Comparison of ENCODE assay signal across 28 mouse cellular contexts in genomic region chr2:127300701-127301100, GRCm38 (mm10). TPM values are rescaled to one million over a fixed set of nuclear protein-coding genes. Genes with fewer than 3 reads are reported as not detected.
DNase-seq lines count a peak whose midpoint lies in the region; ATAC-seq lines count a peak whose summit lies in the region.
"Had no signal": no experiment of that assay in that cellular context is flagged by ENCODE, and none has a peak within 500 bp of the region (broad histone marks: within the 10 kb centered on the region; RNA-seq: fewer than 3 reads in every experiment).

No protein-coding gene starts in this region.

- peak; percentile 35 for ATAC-seq in inflammation-experienced regulatory T-cells, adult 6 months
- no peak for ATAC-seq in forebrain, embryonic 13.5 days
- ATAC-seq: intestine, embryonic 15.5 days had no signal

- no peak overlapping the region for H3K27ac ChIP-seq in forebrain, embryonic 13.5 days
- H3K27ac ChIP-seq: forebrain, embryonic 10.5 days; hindbrain, embryonic 13.5 days; intestine, embryonic 15.5 days; neural tube, embryonic 12.5 days had no signal

- H3K4me1 ChIP-seq in forebrain, embryonic 13.5 days, result no peaks in the 10 kb centered on the region
- H3K4me1 ChIP-seq: forebrain, embryonic 10.5 days; hindbrain, embryonic 13.5 days; intestine, embryonic 15.5 days; neural tube, embryonic 12.5 days had no signal

- no peak overlapping the region for H3K9ac ChIP-seq in forebrain, embryonic 13.5 days
- H3K9ac ChIP-seq: hindbrain, embryonic 13.5 days; intestine, embryonic 15.5 days; neural tube, embryonic 12.5 days had no signal

- no peak overlapping the region for H3K4me3 ChIP-seq in forebrain, embryonic 13.5 days
- H3K4me3 ChIP-seq: forebrain, embryonic 10.5 days; hindbrain, embryonic 13.5 days; intestine, embryonic 15.5 days; neural tube, embryonic 12.5 days had no signal

- 86% methylated on average over 3 of the region's 3 CpGs for WGBS in forebrain, embryonic 13.5 days

- no peaks in the 10 kb centered on the region for H3K9me3 ChIP-seq in forebrain, embryonic 13.5 days (replicated peaks)
- H3K9me3 ChIP-seq: forebrain, embryonic 10.5 days; G1E; hindbrain, embryonic 13.5 days; intestine, embryonic 15.5 days; neural tube, embryonic 12.5 days had no signal

- H3K27me3 ChIP-seq in forebrain, embryonic 13.5 days, result no peaks in the 10 kb centered on the region
- H3K27me3 ChIP-seq: hindbrain, embryonic 13.5 days; intestine, embryonic 15.5 days; neural tube, embryonic 12.5 days had no signal

- DNase-seq in adrenal gland, postnatal 14 days, result peak; percentile 22
- no peak for DNase-seq in adrenal gland, adult 18-20 months (ENCODE audit: low spot score in 2 of 2)
- DNase-seq in R1 (ENCODE audit: low read depth, low spot score), result peak; percentile 60
- no peak for DNase-seq in cerebellum, adult 8-10 months
- DNase-seq in yolk sac, embryonic 10.5 days (ENCODE audit: low spot score), result no peak
- no peak for DNase-seq in neural tube, embryonic 10.5 days (ENCODE audit: extremely low spot score, low spot score)
- DNase-seq: adrenal gland, postnatal 10 days; cerebellum, adult 11 months; cerebellum, postnatal 36 days; heart, postnatal 14 days; kidney, adult 9 months; kidney, postnatal 36 days; lung, adult 2 months; right cerebral cortex, adult 18-20 months; thymus, postnatal 14 days had no signal

- H3K4me2 ChIP-seq in forebrain, embryonic 13.5 days, result no peak overlapping the region
- H3K4me2 ChIP-seq: hindbrain, embryonic 13.5 days; intestine, embryonic 15.5 days; liver, embryonic 11.5 days; neural tube, embryonic 12.5 days had no signal

- peaks cover 64% of the 10 kb centered on the region for H3K36me3 ChIP-seq in forebrain, embryonic 13.5 days (ENCODE audit: poor library complexity, severe bottlenecking)

RNA-seq across cellular contexts. Expression of gene Stard7, which starts 30.7 kb away (rescaled TPM):
- total RNA-seq in adrenal gland, postnatal 14 days (2021), result 123 and 134 TPM in 2 replicates
- 100 to 1,000 TPM in 1 of 2 experiments, 10 to 100 TPM in 1; 81.9 to 100 TPM for total RNA-seq in adrenal gland, adult 18-20 months (2021)
- 10 to 100 TPM; 25.3 to 34.8 (median 28.0) TPM for polyA plus RNA-seq in inflammation-experienced regulatory T-cells, adult 6 months (2017; shearing (Covaris generic))
- polyA plus RNA-seq in forebrain, embryonic 13.5 days (2015; fragmentation: Nextera tagmentation; extraction: Ambion mirVana), result 82.4 and 87.3 TPM in 2 replicates

RNA-seq across cellular contexts. Expression of gene Dusp2, which starts 35.3 kb away (rescaled TPM):
- total RNA-seq in adrenal gland, postnatal 14 days (2021), result 1.9 and 9.9 TPM in 2 replicates
- 1 to 10 TPM in 1 of 2 experiments, under 1 TPM in 1; 0.66 to 2.0 TPM for total RNA-seq in adrenal gland, adult 18-20 months (2021)
- 10 to 100 TPM; 26.0 to 29.5 (median 27.9) TPM for polyA plus RNA-seq in inflammation-experienced regulatory T-cells, adult 6 months (2017; shearing (Covaris generic))
- polyA plus RNA-seq in forebrain, embryonic 13.5 days (2015; fragmentation: Nextera tagmentation; extraction: Ambion mirVana), result 3.1 and 3.6 TPM in 2 replicates
- polyA plus RNA-seq: G1E had no signal

RNA-seq across cellular contexts. Expression of gene Astl, which starts 37.7 kb away (rescaled TPM):
- not detected in 2 replicates for total RNA-seq in adrenal gland, postnatal 14 days (2021)
- total RNA-seq in adrenal gland, adult 18-20 months (2021), result not detected
- polyA plus RNA-seq in inflammation-experienced regulatory T-cells, adult 6 months (2017; shearing (Covaris generic)), result under 1 TPM in 2 of 3 experiments, not detected in 1; 0.21 to 0.35 TPM
- polyA plus RNA-seq in forebrain, embryonic 13.5 days (2015; fragmentation: Nextera tagmentation; extraction: Ambion mirVana), result not detected in 2 replicates
- total RNA-seq: gastrocnemius, adult 8-10 months; heart, postnatal 14 days; layer of hippocampus, postnatal 10 days; midbrain, postnatal 0 days had no signal
- polyA plus RNA-seq: forebrain, embryonic 10.5 days; G1E; hindbrain, embryonic 13.5 days; intestine, embryonic 15.5 days; limb, embryonic 11.5 days; liver, embryonic 11.5 days; lung, adult 2 months; midbrain, postnatal 0 days; neural tube, embryonic 12.5 days; testis, adult 2 months had no signal

RNA-seq across cellular contexts. Expression of gene Tmem127, which starts 53.0 kb away (rescaled TPM):
- 65.1 and 65.3 TPM in 2 replicates for total RNA-seq in adrenal gland, postnatal 14 days (2021)
- total RNA-seq in adrenal gland, adult 18-20 months (2021), result 10 to 100 TPM; 71.4 to 80.8 TPM
- 10 to 100 TPM; 49.4 to 81.0 (median 67.0) TPM for polyA plus RNA-seq in inflammation-experienced regulatory T-cells, adult 6 months (2017; shearing (Covaris generic))
- polyA plus RNA-seq in forebrain, embryonic 13.5 days (2015; fragmentation: Nextera tagmentation; extraction: Ambion mirVana), result 33.7 and 38.6 TPM in 2 replicates

RNA-seq across cellular contexts. Expression of gene Ciao1, which starts 53.1 kb away (rescaled TPM):
- total RNA-seq in adrenal gland, postnatal 14 days (2021), result 93.5 and 101 TPM in 2 replicates
- 100 to 1,000 TPM in 1 of 2 experiments, 10 to 100 TPM in 1; 92.7 to 103 TPM for total RNA-seq in adrenal gland, adult 18-20 months (2021)
- 10 to 100 TPM; 39.3 to 59.1 (median 51.3) TPM for polyA plus RNA-seq in inflammation-experienced regulatory T-cells, adult 6 months (2017; shearing (Covaris generic))
- 56.2 and 61.6 TPM in 2 replicates for polyA plus RNA-seq in forebrain, embryonic 13.5 days (2015; fragmentation: Nextera tagmentation; extraction: Ambion mirVana)

Comparison
In these comparisons a context has a peak if more than half of its experiments do, and no peak if none do; other contexts are left out.
1. DNase-seq: peak in adrenal gland, postnatal 14 days (single experiment) and R1 (single experiment); none in adrenal gland, adult 18-20 months (0 of 2), cerebellum, adult 8-10 months (single experiment), yolk sac, embryonic 10.5 days (single experiment) and neural tube, embryonic 10.5 days (single experiment).